Mouse (Mus musculus): ENCODE results near the gene Tigd3.
A peak's percentile ranks its signal among the peaks of the same experiment; 100 is the strongest.

The Tigd3 gene

GRCm38 (mm10) chr19:5877618-5878361 is 16.2 kb downstream of the Tigd3 start, which contains the start of gene Slc25a45:
TSS of gene Slc25a45 (plus strand) at chr19:5877808.
- peak; percentile 94 for DNase-seq (ENCODE audit: low read depth)

GRCm38 (mm10) chr19:5874969-5875480 is 18.9 kb downstream of the Tigd3 start, which contains the start of gene Frmd8:
TSS of gene Frmd8 (minus strand) at chr19:5875274.
- DNase-seq (ENCODE audit: low read depth): peak; percentile 95

- DNase-seq (ENCODE audit: low read depth): no peak
These were observed 19.5 kb downstream of the Tigd3 start for GRCm38 (mm10) chr19:5874391-5874968.

GRCm38 (mm10) chr19:5872931-5873556 is 20.9 kb downstream of the Tigd3 start:
- no peak for DNase-seq (ENCODE audit: low read depth)

- DNase-seq (ENCODE audit: low read depth): no peak
These were observed 21.4 kb downstream of the Tigd3 start for GRCm38 (mm10) chr19:5872528-5872927.

GRCm38 (mm10) chr19:5871683-5872082 is 22.3 kb downstream of the Tigd3 start:
- no peak for DNase-seq (ENCODE audit: low read depth)

- DNase-seq (ENCODE audit: low read depth): no peak
These were observed 22.7 kb downstream of the Tigd3 start for GRCm38 (mm10) chr19:5871273-5871672.

- no peak for DNase-seq (ENCODE audit: low read depth)
These were observed 25.9 kb downstream of the Tigd3 start for GRCm38 (mm10) chr19:5868096-5868495.

GRCm38 (mm10) chr19:5864710-5865398 is 29.1 kb downstream of the Tigd3 start:
- DNase-seq (ENCODE audit: low read depth): no peak

- DNase-seq (ENCODE audit: low read depth): no peak
These were observed 30.2 kb downstream of the Tigd3 start for GRCm38 (mm10) chr19:5863776-5864175.

- no peak for DNase-seq (ENCODE audit: low read depth)
These were observed 31.4 kb downstream of the Tigd3 start for GRCm38 (mm10) chr19:5862335-5863085.

- DNase-seq (ENCODE audit: low read depth): no peak
These were observed 37.3 kb downstream of the Tigd3 start for GRCm38 (mm10) chr19:5856604-5857003.

GRCm38 (mm10) chr19:5852035-5852722 is 41.8 kb downstream of the Tigd3 start:
- DNase-seq (ENCODE audit: low read depth): no peak

- peak; percentile 36 for DNase-seq (ENCODE audit: low read depth)
These were observed 42.4 kb downstream of the Tigd3 start for GRCm38 (mm10) chr19:5851481-5851971.

GRCm38 (mm10) chr19:5850860-5851259 is 43.1 kb downstream of the Tigd3 start:
- DNase-seq (ENCODE audit: low read depth): no peak

- peak; percentile 81 for DNase-seq (ENCODE audit: low read depth)
These were observed 44.0 kb downstream of the Tigd3 start for GRCm38 (mm10) chr19:5849843-5850527.

GRCm38 (mm10) chr19:5848826-5849672 is 44.9 kb downstream of the Tigd3 start:
- DNase-seq (ENCODE audit: low read depth): peak; percentile 14

- peak; percentile 85 for DNase-seq (ENCODE audit: low read depth)
These were observed 45.7 kb downstream of the Tigd3 start for GRCm38 (mm10) chr19:5848032-5848825.

All from fibroblast of lung, adult 2 months (primary cell).